Mouse (Mus musculus) liver, adult 2 months (tissue): ENCODE data around the gene Nt5m. TPM values are rescaled to one million over a fixed set of nuclear protein-coding genes. Genes with fewer than 3 reads are reported as not detected.
A peak's percentile ranks its signal among the peaks of the same experiment; 100 is the strongest.

Source experiments
- DNase-seq: peaks from one replicate; pipeline ENCODE4 v3.0.0-alpha.2; 2011; ENCODE audit warnings: low read depth, low spot score; ENCODE audit errors: extremely low read depth
- H3K27ac ChIP-seq: fragments of 200-500 bp; replicated peaks from 2 replicates; pipeline ENCODE4 v1.5.1; 2012; ENCODE audit warnings: low read depth, mild to moderate bottlenecking, control low read depth, inconsistent platforms, low read length; ENCODE audit not compliant: insufficient read depth
- H3K27me3 ChIP-seq: fragments of 200-500 bp; 2 replicates; pipeline ENCODE4 v1.6.1; 2012; ENCODE audit warnings: mild to moderate bottlenecking, moderate library complexity, low read length, inconsistent platforms; ENCODE audit not compliant: control insufficient read depth, insufficient read depth
- H3K36me3 ChIP-seq: fragments of 200-500 bp; 2 replicates; pipeline ENCODE4 v1.6.1; 2012; ENCODE audit warnings: low read length, inconsistent platforms; ENCODE audit not compliant: control insufficient read depth, insufficient read depth
- H3K4me1 ChIP-seq: fragments of 200-500 bp; 2 replicates; pipeline ENCODE4 v1.6.1; 2011; ENCODE audit warnings: low read length; ENCODE audit not compliant: control insufficient read depth, insufficient read depth
- H3K4me3 ChIP-seq: fragments of 200-500 bp; 2 replicates; pipeline ENCODE4 v1.5.1; 2011; ENCODE audit warnings: low read depth, mild to moderate bottlenecking, control low read depth, low read length, moderate library complexity; ENCODE audit not compliant: insufficient read depth
- H3K79me2 ChIP-seq: fragments of 200-500 bp; 2 replicates; pipeline ENCODE4 v1.6.1; 2012; ENCODE audit warnings: inconsistent platforms, mild to moderate bottlenecking, low read length, moderate library complexity; ENCODE audit not compliant: control insufficient read depth, insufficient read depth
- H3K9ac ChIP-seq: fragments of 200-500 bp; 2 replicates; pipeline ENCODE4 v1.6.1; 2012; ENCODE audit warnings: low read depth, mild to moderate bottlenecking, control low read depth, inconsistent platforms, low read length
- CTCF ChIP-seq: fragments of 200-500 bp; IDR thresholded peaks from 2 replicates; pipeline ENCODE4 v1.5.1; 2011; ENCODE audit warnings: low read depth, low read length, control low read depth
- POLR2A ChIP-seq: fragments of 200-500 bp; IDR thresholded peaks from 2 replicates; pipeline ENCODE4 v1.6.1; 2011; ENCODE audit warnings: low read length, control low read depth; ENCODE audit not compliant: insufficient read depth; ENCODE audit errors: extremely low read depth
- WGBS: fragments of 180-500 bp; shearing (Covaris S2); methylation state at CpG from one replicate; pipeline ENCODE4 v1.1.7; 2018; 5-methylcytosine and 5-hydroxymethylcytosine counted together
- polyA plus RNA-seq: library from polyadenylated mRNA; depleted of rRNA; stranded (reverse); fragments of >200 nt; gene quantifications from 2 replicates; pipeline ENCODE4 v1.2.3, GENCODE M21; 2012
- total RNA-seq: library from RNA; depleted of rRNA; stranded (reverse); fragments of >200 nt; gene quantifications from 2 replicates; pipeline ENCODE4 v1.2.3, GENCODE M21; 2014

Nt5m gene
- total and polyA plus RNA-seq, 2 experiments: 6.9 to 19.3 TPM

GRCm38 (mm10) chr11:59894916-59895315, 55.7 kb downstream of the Nt5m start:
- Histone ChIP-seq H3K27ac (no peak overlapping the region), H3K4me3 (no peak overlapping the region), H3K27me3 (no peaks in the 10 kb centered on the region), H3K36me3 (no peaks in the 10 kb centered on the region), H3K9ac (no peak overlapping the region), H3K4me1 (peaks cover 8% of the 10 kb centered on the region), H3K79me2 (no peaks in the 10 kb centered on the region)
- peak; percentile 66 for DNase-seq
- TF ChIP-seq POLR2A (no peak), CTCF (no peak)
- WGBS: 48% methylated on average over 6 of the region's 6 CpGs

GRCm38 (mm10) chr11:59895316-59895715, 56.1 kb downstream of the Nt5m start:
- H3K4me1 ChIP-seq: peaks cover 8% of the 10 kb centered on the region
- DNase-seq: no peak
- TF ChIP-seq POLR2A (no peak), CTCF (no peak)
- WGBS: 79% methylated on average over 8 of the region's 8 CpGs
- H3K36me3 ChIP-seq: no peaks in the 10 kb centered on the region
- no peaks in the 10 kb centered on the region for H3K27me3 ChIP-seq
- no peaks in the 10 kb centered on the region for H3K79me2 ChIP-seq
- H3K4me3 ChIP-seq: no peak overlapping the region
- no peak overlapping the region for H3K27ac ChIP-seq
- H3K9ac ChIP-seq: no peak overlapping the region

GRCm38 (mm10) chr11:59897981-59898599, 58.8 kb downstream of the Nt5m start:
- no peak overlapping the region for H3K9ac ChIP-seq
- peaks cover 11% of the 10 kb centered on the region for H3K4me1 ChIP-seq
- no peak for TF ChIP-seq POLR2A
- TF ChIP-seq CTCF: no peak
- H3K4me3 ChIP-seq: no peak overlapping the region
- no peaks in the 10 kb centered on the region for H3K27me3 ChIP-seq
- no peak for DNase-seq
- 88% methylated on average over 11 of the region's 11 CpGs for WGBS
- H3K27ac ChIP-seq: no peak overlapping the region
- H3K36me3 ChIP-seq: no peaks in the 10 kb centered on the region
- H3K79me2 ChIP-seq: no peaks in the 10 kb centered on the region

GRCm38 (mm10) chr11:59899711-59900685, 60.8 kb downstream of the Nt5m start:
- H3K4me3 ChIP-seq: no peak overlapping the region
- H3K36me3 ChIP-seq: no peaks in the 10 kb centered on the region
- TF ChIP-seq CTCF (no peak), POLR2A (no peak)
- no peak for DNase-seq
- no peaks in the 10 kb centered on the region for H3K79me2 ChIP-seq
- H3K9ac ChIP-seq: no peak overlapping the region
- WGBS: 59% methylated on average over 13 of the region's 13 CpGs
- no peak overlapping the region for H3K27ac ChIP-seq
- 0 out of 2 replicates have a peak, but pooled peaks cover 5% of the 10 kb centered on the region for H3K4me1 ChIP-seq
- no peaks in the 10 kb centered on the region for H3K27me3 ChIP-seq

- Histone ChIP-seq H3K4me1 (0 out of 2 replicates have a peak, but pooled peaks cover 3% of the 10 kb centered on the region), H3K27ac (no peak overlapping the region), H3K9ac (no peak overlapping the region), H3K36me3 (no peaks in the 10 kb centered on the region), H3K4me3 (no peak overlapping the region), H3K27me3 (no peaks in the 10 kb centered on the region), H3K79me2 (no peaks in the 10 kb centered on the region)
- 83% methylated on average over 1 of the region's 1 CpGs for WGBS
- no peak for TF ChIP-seq CTCF
- no peak for TF ChIP-seq POLR2A
- no peak for DNase-seq
Observed at GRCm38 (mm10) chr11:59900995-59901394, 61.7 kb downstream of the Nt5m start.
